Mouse (Mus musculus) mouse embryonic stem cell (cell line): ENCODE results near the gene Pitpna.
"Not testable (repeated sequence)": the region's sequence is repeated elsewhere in the genome, so short reads cannot be mapped to it uniquely, and the experiment has no call there.

ENCODE experiments used
- in situ Hi-C, 2 experiments: fragments of 300-500 bp; cut with MboI; formaldehyde crosslinking; loops; 1 replicate in 1 of 2; 3 replicates in 1 of 2; pipeline ENCODE4 v1.14.3; 2019 to 2020; ENCODE audit warnings: low sequenced_read_pairs in 2 of 2, low pct_unique_long_range_greater_than_20kb in 1 of 2, mixed read lengths in 1 of 2; ENCODE audit not compliant: unreplicated experiment in 1 of 2

The Pitpna gene

GRCm38 (mm10) chr11:75587493-75588284 is at the start of gene Pitpna:
TSS of gene Pitpna (plus strand) at chr11:75588097.
- in situ Hi-C loops: no loop called here

- in situ Hi-C loops: no loop called here
Observed at GRCm38 (mm10) chr11:75538184-75538969, 49.5 kb upstream of the Pitpna start.

- in situ Hi-C loops: no loop called here
Observed at GRCm38 (mm10) chr11:75538970-75539299, 49.0 kb upstream of the Pitpna start.

GRCm38 (mm10) chr11:75540209-75540608 is 47.7 kb upstream of the Pitpna start:
- in situ Hi-C loops: no loop called here

- in situ Hi-C loops: no loop called here
Observed at GRCm38 (mm10) chr11:75540710-75541581, 47.0 kb upstream of the Pitpna start.

- in situ Hi-C loops: no loop called here
Observed at GRCm38 (mm10) chr11:75544713-75545112, 43.2 kb upstream of the Pitpna start.

- in situ Hi-C loops: no loop called here
Observed at GRCm38 (mm10) chr11:75546057-75546456, 41.8 kb upstream of the Pitpna start.

GRCm38 (mm10) chr11:75549658-75550111 is 38.2 kb upstream of the Pitpna start:
- in situ Hi-C loops: no loop called here

GRCm38 (mm10) chr11:75550200-75550946 is 37.5 kb upstream of the Pitpna start:
- in situ Hi-C loops: no loop called here

GRCm38 (mm10) chr11:75551321-75551720 is 36.6 kb upstream of the Pitpna start:
- in situ Hi-C loops: no loop called here

- in situ Hi-C loops: no loop called here
Observed at GRCm38 (mm10) chr11:75551961-75552441, 35.9 kb upstream of the Pitpna start.

- in situ Hi-C loops: no loop called here
Observed at GRCm38 (mm10) chr11:75552906-75553482, 34.9 kb upstream of the Pitpna start.

- in situ Hi-C loops: not testable (repeated sequence)
Observed at GRCm38 (mm10) chr11:75556006-75556405, 31.9 kb upstream of the Pitpna start.

- in situ Hi-C loops: no loop called here
Observed at GRCm38 (mm10) chr11:75557142-75557541, 30.8 kb upstream of the Pitpna start.

GRCm38 (mm10) chr11:75558101-75558500 is 29.8 kb upstream of the Pitpna start:
- in situ Hi-C loops: no loop called here

GRCm38 (mm10) chr11:75559870-75560504 is 27.9 kb upstream of the Pitpna start:
- in situ Hi-C loops: no loop called here
